Mouse (Mus musculus) small intestine, adult 2 months (tissue): ENCODE data around the gene Dnajc28.

ENCODE experiments used
- CTCF ChIP-seq: fragments of 200-500 bp; IDR thresholded peaks from 2 replicates; pipeline ENCODE4 v1.5.1; 2012; ENCODE audit warnings: low read depth, mild to moderate bottlenecking, control low read depth, inconsistent platforms, low read length, moderate library complexity, mixed read lengths; ENCODE audit not compliant: insufficient replicate concordance, insufficient read length; ENCODE audit errors: extremely low read depth
- POLR2A ChIP-seq: fragments of 200-500 bp; IDR thresholded peaks from 2 replicates; pipeline ENCODE4 v1.6.1; 2012; ENCODE audit warnings: low read depth, mild to moderate bottlenecking, control low read depth, inconsistent platforms, low read length, moderate library complexity

GRCm38 (mm10) chr16:91661397-91661796, 42.6 kb upstream of the Dnajc28 start:
- TF ChIP-seq POLR2A (no peak), CTCF (no peak)
